Mouse (Mus musculus) MN1 (cell line): Measurements from ENCODE around the gene Ralgds.

Experiments
- DNase-seq: peaks from one replicate; pipeline ENCODE4 v3.0.0-alpha.2; 2016; ENCODE audit warnings: low spot score

Gene Ralgds

GRCm38 (mm10) chr2:28564380-28564779 is 51.5 kb downstream of the Ralgds start:
- no peak for DNase-seq

- DNase-seq = no peak
Measured at GRCm38 (mm10) chr2:28566545-28566944, 53.6 kb downstream of the Ralgds start.

GRCm38 (mm10) chr2:28569903-28570302 is 57.0 kb downstream of the Ralgds start:
- no peak for DNase-seq

GRCm38 (mm10) chr2:28575341-28575740 is 62.4 kb downstream of the Ralgds start:
- no peak for DNase-seq

GRCm38 (mm10) chr2:28576815-28577214 is 63.9 kb downstream of the Ralgds start:
- DNase-seq = no peak

GRCm38 (mm10) chr2:28578003-28578402 is 65.1 kb downstream of the Ralgds start:
- DNase-seq = peak; percentile 45

GRCm38 (mm10) chr2:28582647-28583353 is 69.9 kb downstream of the Ralgds start:
- DNase-seq = peak; percentile 90

GRCm38 (mm10) chr2:28583651-28584050 is 70.7 kb downstream of the Ralgds start, which contains the start of gene Gtf3c5:
Gtf3c5 (minus strand) TSS chr2:28583751.
- DNase-seq = no peak

- DNase-seq = peak; percentile 89
Measured at GRCm38 (mm10) chr2:28585043-28585571, 72.2 kb downstream of the Ralgds start.

- no peak for DNase-seq
Measured at GRCm38 (mm10) chr2:28585730-28586129, 72.8 kb downstream of the Ralgds start.

GRCm38 (mm10) chr2:28588574-28588973 is 75.6 kb downstream of the Ralgds start:
- DNase-seq = no peak

GRCm38 (mm10) chr2:28591479-28591878 is 78.6 kb downstream of the Ralgds start:
- DNase-seq = peak; percentile 34

GRCm38 (mm10) chr2:28592809-28593208 is 79.9 kb downstream of the Ralgds start:
- DNase-seq = no peak

- no peak for DNase-seq
Measured at GRCm38 (mm10) chr2:28596021-28596420, 83.1 kb downstream of the Ralgds start.

- no peak for DNase-seq
Measured at GRCm38 (mm10) chr2:28596998-28597397, 84.1 kb downstream of the Ralgds start.

- DNase-seq = no peak
Measured at GRCm38 (mm10) chr2:28597733-28598547, 85.0 kb downstream of the Ralgds start.

- no peak for DNase-seq
Measured at GRCm38 (mm10) chr2:28598692-28599568, 86.0 kb downstream of the Ralgds start.

- DNase-seq = no peak
Measured at GRCm38 (mm10) chr2:28599569-28599900, 86.6 kb downstream of the Ralgds start.

GRCm38 (mm10) chr2:28601720-28602590 is 89.0 kb downstream of the Ralgds start:
- DNase-seq = no peak
